In the genomic region with DNA sequence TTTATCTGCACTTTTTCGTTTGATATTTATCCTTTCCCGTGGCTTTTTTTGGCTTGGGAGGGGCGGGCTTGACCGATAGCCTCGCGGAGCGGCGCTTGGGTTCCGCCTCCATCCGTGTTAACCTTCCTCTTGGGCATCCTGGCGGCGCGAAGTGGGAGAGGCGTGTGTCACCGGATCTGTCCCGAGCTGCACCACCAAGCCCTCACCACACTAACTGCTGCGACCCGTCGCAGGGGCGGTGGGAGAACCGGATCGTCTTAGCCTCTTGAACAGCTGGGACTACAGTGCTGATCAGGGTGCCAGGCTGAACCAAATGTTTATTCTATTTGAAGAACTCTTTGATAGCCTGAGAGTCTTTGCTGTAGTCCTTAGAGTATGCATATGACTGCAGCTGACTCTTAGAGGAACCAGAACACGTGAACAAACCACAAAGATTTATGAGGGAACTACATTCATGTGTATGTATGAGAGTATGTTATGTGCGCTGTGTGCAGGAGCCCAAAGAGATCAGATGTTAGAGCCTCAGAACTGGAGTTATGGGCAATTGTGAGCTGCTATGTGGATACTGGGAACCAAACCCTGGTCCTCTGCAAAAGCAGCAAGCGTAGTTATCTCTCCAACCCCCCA, we compare ENCODE assay signal across 8 mouse cellular contexts. TPM values are rescaled to one million over a fixed set of nuclear protein-coding genes. Genes with fewer than 3 reads are reported as not detected.
DNase-seq lines count a peak whose midpoint lies in the region; ATAC-seq and TF ChIP-seq lines count a peak whose summit lies in the region.

No protein-coding gene starts in this region.

- no peak for TF ChIP-seq EP300 in stomach, postnatal 0 days (optimal IDR thresholded peaks at IDR 0.05)

- peak; percentile 46 for DNase-seq in urinary bladder, postnatal 14 days (ENCODE audit: low spot score)
- no peak for DNase-seq in urinary bladder, postnatal 25 days (ENCODE audit: low spot score)
- DNase-seq in kidney, postnatal 36 days = peak; percentile 26 to 58
- DNase-seq in stomach, postnatal 0 days (ENCODE audit: low spot score) = peak; percentile 35
- DNase-seq in MN1 (ENCODE audit: low spot score) = no peak
- no peak for DNase-seq in layer of hippocampus, adult 8-10 months (ENCODE audit: low spot score in 2 of 2)

- H3K4me2 ChIP-seq in forebrain, embryonic 16.5 days (ENCODE audit: low read length) = peak overlapping the region; percentile 30; the same call in 1 of the 2 replicates
- peak overlapping the region; percentile 44 for H3K4me2 ChIP-seq in stomach, postnatal 0 days (replicated peaks; ENCODE audit: low read depth)

- 11% methylated on average over 25 of the region's 25 CpGs for WGBS in forebrain, embryonic 16.5 days
- 7% methylated on average over 25 of the region's 25 CpGs for WGBS in stomach, postnatal 0 days

- H3K4me3 ChIP-seq in forebrain, embryonic 16.5 days (replicated peaks; ENCODE audit: low read length) = no peak overlapping the region
- peak overlapping the region; percentile 88 for H3K4me3 ChIP-seq in megakaryocyte, embryonic 14.5 days (replicated peaks)
- 0 out of 2 replicates have a peak overlapping the region, but pooled peaks have one; percentile 13 for H3K4me3 ChIP-seq in stomach, postnatal 0 days (ENCODE audit: low read depth, low read length)

- ATAC-seq in forebrain, embryonic 16.5 days = no peak
- peak; percentile 25; the same call in 1 of the 2 replicates for ATAC-seq in stomach, postnatal 0 days (ENCODE audit: low FRiP score, low TSS enrichment)

- H3K4me1 ChIP-seq in forebrain, embryonic 16.5 days (replicated peaks; ENCODE audit: control insufficient read depth, insufficient read depth, low read length) = peaks cover 7% of the 10 kb centered on the region
- H3K4me1 ChIP-seq in megakaryocyte, embryonic 14.5 days = peaks cover 22% of the 10 kb centered on the region
- no peaks in the 10 kb centered on the region for H3K4me1 ChIP-seq in stomach, postnatal 0 days (replicated peaks; ENCODE audit: control insufficient read depth, insufficient read depth)

- no peak for TF ChIP-seq CTCF in stomach, postnatal 0 days (IDR thresholded peaks at IDR 0.05; ENCODE audit: low read depth)

- 0 out of 2 replicates have a peak overlapping the region, but pooled peaks have one; percentile 25 for H3K9ac ChIP-seq in forebrain, embryonic 16.5 days (replicated peaks; ENCODE audit: low read depth, low read length)
- no peak overlapping the region for H3K9ac ChIP-seq in stomach, postnatal 0 days (ENCODE audit: low read length)

- H3K27me3 ChIP-seq in forebrain, embryonic 16.5 days (replicated peaks; ENCODE audit: control insufficient read depth, insufficient read depth, low read length) = peaks cover 16% of the 10 kb centered on the region; the same call in 1 of the 2 replicates
- peaks cover 18% of the 10 kb centered on the region for H3K27me3 ChIP-seq in megakaryocyte, embryonic 14.5 days (replicated peaks)
- no peaks in the 10 kb centered on the region for H3K27me3 ChIP-seq in stomach, postnatal 0 days (ENCODE audit: control insufficient read depth, insufficient read depth, low read length)

- H3K36me3 ChIP-seq in forebrain, embryonic 16.5 days (ENCODE audit: control insufficient read depth, insufficient read depth) = no peaks in the 10 kb centered on the region
- peaks cover 12% of the 10 kb centered on the region for H3K36me3 ChIP-seq in megakaryocyte, embryonic 14.5 days (replicated peaks; ENCODE audit: low read length)
- H3K36me3 ChIP-seq in stomach, postnatal 0 days (ENCODE audit: control insufficient read depth, insufficient read depth, low read length) = no peaks in the 10 kb centered on the region

- no peak overlapping the region for H3K27ac ChIP-seq in forebrain, embryonic 16.5 days (ENCODE audit: low read length)
- no peak overlapping the region for H3K27ac ChIP-seq in stomach, postnatal 0 days (replicated peaks)

- no peaks in the 10 kb centered on the region for H3K9me3 ChIP-seq in forebrain, embryonic 16.5 days (ENCODE audit: control insufficient read depth, low read length)
- H3K9me3 ChIP-seq in megakaryocyte, embryonic 14.5 days = 0 out of 2 replicates have a peak, but pooled peaks cover 5% of the 10 kb centered on the region
- no peaks in the 10 kb centered on the region for H3K9me3 ChIP-seq in stomach, postnatal 0 days (ENCODE audit: control insufficient read depth, low read length)

RNA-seq across cellular contexts. Expression of gene Rpp21, which starts 5.5 kb away (rescaled TPM):
- 84.8 and 99.7 TPM in 2 replicates for polyA plus RNA-seq in forebrain, embryonic 16.5 days (2015; fragmentation: Nextera tagmentation; extraction: Ambion mirVana)
- polyA plus RNA-seq in megakaryocyte, embryonic 14.5 days (2012; ENCODE audit: insufficient read depth, low replicate concordance) = 81.8 and 103 TPM in 2 replicates
- 126 TPM in 2 replicates for polyA plus RNA-seq in stomach, postnatal 0 days (2015; fragmentation: Nextera tagmentation; extraction: Ambion mirVana)
- 10 to 100 TPM; 39.1 to 50.1 (median 45.3) TPM for total RNA-seq in layer of hippocampus, adult 8-10 months (2022)

RNA-seq across cellular contexts. Expression of gene Trim39, which starts 19.7 kb away (rescaled TPM):
- polyA plus RNA-seq in forebrain, embryonic 16.5 days (2015; fragmentation: Nextera tagmentation; extraction: Ambion mirVana) = 27.9 and 31.8 TPM in 2 replicates
- 2.5 TPM in 2 replicates for polyA plus RNA-seq in megakaryocyte, embryonic 14.5 days (2012; ENCODE audit: insufficient read depth, low replicate concordance)
- 6.2 and 6.5 TPM in 2 replicates for polyA plus RNA-seq in stomach, postnatal 0 days (2015; fragmentation: Nextera tagmentation; extraction: Ambion mirVana)
- 10 to 100 TPM; 23.2 to 27.7 (median 25.4) TPM for total RNA-seq in layer of hippocampus, adult 8-10 months (2022)

RNA-seq across cellular contexts. Expression of gene H2-M10.2, which starts 33.9 kb away (rescaled TPM):
- 0.32 TPM in 1 of 2 replicates, not detected in the other for polyA plus RNA-seq in forebrain, embryonic 16.5 days (2015; fragmentation: Nextera tagmentation; extraction: Ambion mirVana)
- polyA plus RNA-seq in megakaryocyte, embryonic 14.5 days (2012; ENCODE audit: insufficient read depth, low replicate concordance) = not detected in 2 replicates
- polyA plus RNA-seq in stomach, postnatal 0 days (2015; fragmentation: Nextera tagmentation; extraction: Ambion mirVana) = not detected in 2 replicates
- total RNA-seq in layer of hippocampus, adult 8-10 months (2022) = not detected

Comparison
In these comparisons a context has a peak if more than half of its experiments do, and no peak if none do; other contexts are left out.
1. DNase-seq: peak in urinary bladder, postnatal 14 days (single experiment), kidney, postnatal 36 days (2 of 2) and stomach, postnatal 0 days (single experiment); none in urinary bladder, postnatal 25 days (single experiment), MN1 (single experiment) and layer of hippocampus, adult 8-10 months (0 of 2).